Mouse (Mus musculus): ENCODE results near the gene Adamts3.

The Adamts3 gene

DNA sequence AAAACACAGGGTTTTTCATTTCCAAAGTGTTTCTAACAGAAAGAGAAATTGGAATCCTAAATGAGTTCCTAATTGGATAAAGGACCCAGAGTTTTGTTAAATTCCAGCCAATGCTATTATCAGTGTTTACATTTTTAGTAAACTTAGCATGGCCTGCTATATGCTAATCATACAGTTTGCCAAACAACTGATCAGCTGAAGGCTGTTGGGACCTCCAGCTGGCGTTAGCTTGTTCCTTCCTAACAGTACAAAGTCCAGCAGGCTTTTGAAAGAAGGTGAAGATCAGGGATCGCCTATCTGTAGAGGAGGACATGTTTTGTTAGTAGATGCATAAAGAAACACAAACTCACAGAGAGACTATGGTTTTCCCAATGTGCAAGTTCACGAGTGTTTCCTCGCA lies 173.7 kb downstream of the Adamts3 start:
- in situ Hi-C loops (cut with MboI): no loop called here

DNA sequence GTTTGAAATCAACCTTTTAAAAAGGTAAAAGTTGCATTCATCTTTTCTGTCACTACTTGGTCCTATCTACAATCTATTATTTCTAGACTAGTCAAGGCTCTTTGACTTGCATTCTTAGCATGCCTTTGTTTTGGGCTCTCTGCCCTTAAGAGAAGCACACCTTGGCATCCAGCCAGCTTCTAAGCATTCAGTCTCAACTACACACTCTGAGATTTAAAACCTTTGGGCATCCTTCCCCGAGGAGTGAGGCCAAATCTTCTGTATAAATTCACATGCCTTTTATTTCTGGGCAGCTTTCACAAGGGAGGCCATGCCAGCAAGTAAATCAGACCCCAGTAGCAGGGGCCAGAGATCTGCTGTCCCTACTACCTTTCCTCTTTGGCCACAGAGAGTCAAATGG lies 178.9 kb downstream of the Adamts3 start:
- in situ Hi-C loops (cut with MboI): no loop called here

DNA sequence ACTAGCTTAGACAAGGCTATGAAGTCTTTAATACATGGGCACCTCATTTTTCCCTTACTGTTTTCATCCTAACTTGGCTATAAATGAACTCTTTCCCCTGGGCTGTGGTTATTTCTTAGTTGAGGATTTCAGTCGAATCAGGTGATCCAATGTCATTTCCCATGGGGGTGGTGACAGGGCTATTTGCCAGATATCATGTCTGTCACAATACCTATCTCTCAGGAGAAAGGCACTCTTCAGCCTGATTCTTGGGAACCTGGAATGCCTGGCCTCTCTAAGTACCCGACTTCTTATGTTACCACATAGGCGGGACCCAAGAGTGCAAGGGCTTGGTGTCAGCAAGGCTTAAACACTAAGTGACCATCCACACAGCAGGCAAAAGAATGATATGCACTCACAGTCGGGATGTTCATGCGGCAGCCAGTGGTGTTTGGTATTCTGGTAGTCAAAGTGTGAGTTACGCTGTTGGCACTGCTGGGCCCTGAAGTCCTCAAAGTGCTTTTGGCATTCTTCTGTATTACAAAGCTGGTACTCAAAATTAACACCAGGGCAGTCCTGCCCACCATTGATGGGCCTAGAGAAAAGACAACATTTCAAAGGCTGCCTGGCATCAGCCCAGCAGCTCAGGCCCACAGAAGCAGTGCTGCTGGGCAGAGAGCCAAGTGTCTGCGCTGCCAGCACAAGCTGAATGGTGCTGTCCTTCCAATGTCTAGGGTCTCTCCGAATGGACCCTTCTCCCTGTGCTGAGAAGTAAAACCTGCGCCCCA lies 181.7 kb downstream of the Adamts3 start:
- in situ Hi-C loops (cut with MboI): no loop called here

DNA sequence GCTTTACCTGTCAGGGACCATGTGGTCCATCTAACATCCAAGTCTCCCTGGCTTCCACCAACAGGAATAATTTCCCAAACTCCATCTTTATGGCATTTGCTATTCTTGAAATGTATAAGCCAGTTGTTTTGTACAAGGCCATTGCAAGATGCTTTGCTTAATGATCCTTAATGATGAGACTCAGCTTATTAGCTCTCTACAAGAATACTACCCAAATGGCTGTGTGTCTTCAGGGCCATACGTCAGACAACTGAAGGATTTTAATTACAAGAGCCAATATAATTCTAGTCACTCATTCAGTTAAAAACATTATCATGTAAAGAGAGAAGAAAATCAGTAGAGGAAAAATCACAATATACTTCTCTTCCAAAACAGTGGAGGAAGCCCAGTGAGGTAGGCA lies 195.3 kb downstream of the Adamts3 start:
- in situ Hi-C loops (cut with MboI): no loop called here

GRCm38 (mm10) chr5:89679871-89680536 lies 203.1 kb downstream of the Adamts3 start:
- in situ Hi-C loops (cut with MboI): no loop called here

GRCm38 (mm10) chr5:89678148-89678547 lies 205.0 kb downstream of the Adamts3 start:
- in situ Hi-C loops (cut with MboI): no loop called here

- in situ Hi-C loops (cut with MboI): no loop called here
These were observed 208.9 kb downstream of the Adamts3 start for GRCm38 (mm10) chr5:89674066-89674848.

DNA sequence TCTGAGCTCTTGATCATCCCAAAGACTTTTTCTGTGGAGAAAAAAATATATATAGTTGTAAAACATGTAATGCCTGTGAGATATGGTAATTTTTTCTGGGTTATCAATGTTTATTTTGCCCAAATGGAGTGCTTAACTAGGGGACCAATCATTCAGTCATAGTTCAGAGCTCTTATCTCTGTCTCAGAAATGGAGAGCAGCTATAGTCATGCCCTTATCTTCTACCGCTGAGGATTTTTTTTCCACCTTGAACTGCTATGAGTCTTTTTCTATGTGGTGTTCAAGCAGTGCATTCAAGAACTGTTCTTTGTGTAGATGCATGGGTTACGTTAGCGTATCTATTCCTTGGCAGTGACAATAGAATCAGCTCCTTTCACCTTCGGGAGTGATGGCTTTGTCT lies 210.2 kb downstream of the Adamts3 start:
- in situ Hi-C loops (cut with MboI): no loop called here

DNA sequence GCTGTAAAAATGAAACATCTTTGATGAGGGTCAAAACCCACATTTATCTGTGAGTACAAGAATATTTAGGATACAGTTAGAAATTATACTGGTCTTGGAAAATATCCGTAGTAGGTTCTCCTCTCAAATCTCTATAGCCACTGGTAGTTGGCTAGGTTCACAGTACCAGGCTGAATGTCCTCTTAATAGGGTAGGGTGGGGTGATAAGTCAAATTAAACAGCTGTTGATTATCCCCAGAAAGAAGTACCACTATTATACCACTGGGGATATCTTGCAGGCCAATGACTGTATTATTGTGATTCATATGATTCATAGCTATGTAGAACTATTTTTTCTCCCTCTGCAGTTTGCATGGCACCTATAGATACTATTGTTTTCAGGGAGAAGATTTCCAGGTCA lies 228.8 kb downstream of the Adamts3 start:
- in situ Hi-C loops (cut with MboI): no loop called here

DNA sequence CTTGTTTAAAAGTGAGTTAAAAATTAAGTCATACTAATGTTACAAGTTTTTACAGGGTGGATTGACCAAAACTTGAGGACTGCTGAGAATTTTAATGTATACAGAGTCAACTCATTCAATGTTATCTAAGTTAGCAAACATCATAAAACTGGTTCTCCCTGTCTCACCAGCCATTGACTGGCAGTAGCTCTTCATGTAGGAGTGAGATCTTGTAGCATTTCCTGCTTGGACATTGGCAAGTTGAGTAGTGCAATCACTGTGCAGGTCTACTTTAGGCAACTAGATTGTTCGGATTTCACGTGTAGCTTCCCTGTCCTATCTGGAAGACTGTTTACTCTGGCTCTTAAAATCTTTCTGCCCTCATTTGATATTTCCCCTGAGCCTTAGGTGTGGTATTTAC lies 229.3 kb downstream of the Adamts3 start:
- in situ Hi-C loops (cut with MboI): no loop called here

- in situ Hi-C loops (cut with MboI): no loop called here
These were observed 236.2 kb downstream of the Adamts3 start for GRCm38 (mm10) chr5:89646940-89647339.

DNA sequence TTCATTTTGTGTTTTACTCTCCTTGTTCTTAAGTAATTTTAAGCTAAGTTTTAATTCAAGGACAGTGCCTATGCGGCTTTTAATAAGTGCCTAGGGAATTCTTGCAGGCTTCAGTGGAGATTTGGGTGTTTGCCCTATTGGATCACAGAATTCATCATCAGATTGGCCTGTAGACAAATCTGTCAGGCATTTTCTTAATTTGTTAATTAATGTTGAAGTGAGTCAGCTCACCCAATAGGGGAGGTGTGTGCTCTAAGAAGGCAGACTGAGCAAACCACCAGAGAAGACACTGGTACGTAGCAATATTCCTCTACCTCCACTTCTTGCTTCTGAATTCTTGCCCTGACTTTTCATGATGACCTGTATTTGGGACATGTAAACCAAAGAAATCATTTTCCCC lies 247.7 kb downstream of the Adamts3 start:
- in situ Hi-C loops (cut with MboI): no loop called here

GRCm38 (mm10) chr5:89631599-89631998 lies 251.5 kb downstream of the Adamts3 start:
- in situ Hi-C loops (cut with MboI): no loop called here
